17 mouse cellular contexts compared by ENCODE assay signal in the genomic region with DNA sequence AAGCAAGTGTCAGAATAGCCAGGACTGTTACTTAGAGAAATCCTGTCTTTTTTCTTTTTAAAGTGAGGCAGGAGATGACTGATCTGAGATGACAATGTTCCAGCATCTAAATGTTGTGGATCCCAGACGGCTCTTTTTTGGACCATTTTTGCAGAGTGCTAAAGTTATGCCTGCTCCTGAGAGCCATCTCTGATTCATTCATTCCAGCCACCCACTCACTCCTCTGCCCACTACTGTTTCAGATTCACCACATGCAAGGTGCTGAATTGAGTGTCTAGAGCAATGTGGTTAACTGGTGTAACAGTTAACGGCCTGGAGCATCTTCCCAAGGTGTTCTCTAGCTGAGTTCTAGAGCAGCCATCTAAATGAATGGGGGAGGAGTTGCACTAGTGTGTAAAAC. TPM values are rescaled to one million over a fixed set of nuclear protein-coding genes. Genes with fewer than 3 reads are reported as not detected.
DNase-seq lines count a peak whose midpoint lies in the region; TF ChIP-seq lines count a peak whose summit lies in the region.
"Had no signal": no experiment of that assay in that cellular context is flagged by ENCODE, and none has a peak within 500 bp of the region (broad histone marks: within the 10 kb centered on the region; RNA-seq: fewer than 3 reads in every experiment).

No protein-coding gene starts in this region.

- TF ChIP-seq EP300 in CH12.LX (IDR thresholded peaks at IDR 0.05; ENCODE audit: low read length): peak; percentile 78; the same call in 1 of the 2 replicates

- peaks cover 4 to 11% of the 10 kb centered on the region in 2 experiments; a peak in 3 of 4 replicates for H3K4me1 ChIP-seq in CH12.LX (ENCODE audit: control insufficient read depth in 1 of 2, insufficient read depth in 2 of 2)
- H3K4me1 ChIP-seq: limb, embryonic 13.5 days; midbrain, embryonic 15.5 days had no signal

- no peak overlapping the region for H3K4me3 ChIP-seq in CH12.LX (replicated peaks in 1 of 3; ENCODE audit: low read depth in 2 of 3, low read length in 2 of 3, poor library complexity in 1 of 3)
- H3K4me3 ChIP-seq: heart, embryonic 13.5 days; limb, embryonic 13.5 days; midbrain, embryonic 15.5 days had no signal

- TF ChIP-seq POLR2A in CH12.LX (IDR thresholded peaks at IDR 0.05; ENCODE audit: low read depth, low read length): no peak

- no peaks in the 10 kb centered on the region for H3K9me3 ChIP-seq in CH12.LX (replicated peaks; ENCODE audit: low read length)
- H3K9me3 ChIP-seq: heart, embryonic 13.5 days; limb, embryonic 13.5 days; midbrain, embryonic 15.5 days had no signal

- in situ Hi-C loops in CH12.LX (cut with MboI; ENCODE audit: low pct_ligation_motif_present, low pct_unique_long_range_greater_than_20kb, low sequenced_read_pairs): loop anchor here (25.0 kb wide), 1 partner anchor 173 kb away; a partner anchor contains a TSS

- dilution Hi-C loops in CH12.LX (cut with MboI; ENCODE audit: extremely low pct_ligation_motif_present, extremely low pct_unique_long_range_greater_than_20kb, low sequenced_read_pairs): no loop called here

- H3K27ac ChIP-seq in CH12.LX (ENCODE audit: insufficient read depth, low read depth): no peak overlapping the region
- H3K27ac ChIP-seq: heart, embryonic 13.5 days; limb, embryonic 13.5 days; macrophage; midbrain, embryonic 15.5 days had no signal

- no peaks in the 10 kb centered on the region for H3K27me3 ChIP-seq in CH12.LX (replicated peaks)
- H3K27me3 ChIP-seq: heart, embryonic 13.5 days; limb, embryonic 13.5 days; midbrain, embryonic 15.5 days; Patski had no signal

- intact Hi-C loops in left cerebral cortex, postnatal 14 days (cut with DNase I): loop anchor here (10.0 kb wide), 2 partner anchors 80 to 190 kb away; a partner anchor contains a TSS
- intact Hi-C loops in gastrocnemius, postnatal 36 days (cut with DNase I): no loop called here

- no peak for TF ChIP-seq CTCF in CH12.LX (conservative IDR thresholded peaks at IDR 0.05 in 1 of 2, IDR thresholded peaks at IDR 0.05 in 1 of 2; ENCODE audit: low read depth in 2 of 2, low read length in 2 of 2)

- H3K4me2 ChIP-seq in CH12.LX (ENCODE audit: insufficient read depth, low read depth, poor library complexity, severe bottlenecking): no peak overlapping the region
- H3K4me2 ChIP-seq: heart, embryonic 13.5 days; limb, embryonic 13.5 days; midbrain, embryonic 15.5 days had no signal

- H3K79me2 ChIP-seq in CH12.LX (replicated peaks; ENCODE audit: control insufficient read depth, extremely low read depth, insufficient read depth, poor library complexity, severe bottlenecking): no peaks in the 10 kb centered on the region

- TF ChIP-seq RAD21 in CH12.LX (IDR thresholded peaks at IDR 0.05; ENCODE audit: low read depth, low read length): no peak

- peaks cover 0 to 48% of the 10 kb centered on the region in 2 experiments for H3K36me3 ChIP-seq in CH12.LX (replicated peaks in 1 of 2; ENCODE audit: control insufficient read depth in 1 of 2, insufficient read depth in 1 of 2, low read length in 1 of 2)

- peak; percentile 83 for DNase-seq in 3T3-L1 (ENCODE audit: low read depth, low spot score)
- peak; percentile 49 for DNase-seq in CH12.LX (ENCODE audit: extremely low read depth)
- DNase-seq in induced T-regulatory cell, adult 2 months (ENCODE audit: low read depth): peak; percentile 72
- peak; percentile 71 to 78 for DNase-seq in left cerebral cortex, postnatal 14 days (ENCODE audit: low spot score in 2 of 2)
- DNase-seq in spleen, adult 18-20 months: no peak
- no peak for DNase-seq in heart, adult 18-20 months
- DNase-seq in gastrocnemius, postnatal 36 days: no peak
- DNase-seq: cerebellum, postnatal 10 days; gastrocnemius, postnatal 10 days; kidney, postnatal 14 days had no signal

- H3K9ac ChIP-seq in CH12.LX (ENCODE audit: insufficient read depth, low read depth): no peak overlapping the region
- H3K9ac ChIP-seq: heart, embryonic 13.5 days; limb, embryonic 13.5 days; midbrain, embryonic 15.5 days had no signal

TF ChIP-seq in CH12.LX, 34 proteins besides CTCF, POLR2A, EP300 and RAD21:
- TF ChIP-seq NRF1 (IDR thresholded peaks at IDR 0.05; ENCODE audit: low read depth, low read length): no peak
- no peak for TF ChIP-seq CHD1 (IDR thresholded peaks at IDR 0.05; ENCODE audit: low read depth, low read length)
- no peak for TF ChIP-seq PAX5 (IDR thresholded peaks at IDR 0.05; ENCODE audit: low read length)
- no peak for TF ChIP-seq SMC3 (IDR thresholded peaks at IDR 0.05; ENCODE audit: low read depth, low read length)
- no peak for TF ChIP-seq USF2 (conservative IDR thresholded peaks at IDR 0.05; ENCODE audit: low read depth, low read length)
- TF ChIP-seq BHLHE40 (IDR thresholded peaks at IDR 0.05; ENCODE audit: low read depth, low read length): peak; percentile 35; the same call in 1 of the 2 replicates
- no peak for TF ChIP-seq SIN3A (IDR thresholded peaks at IDR 0.05; ENCODE audit: low read length)
- TF ChIP-seq MAX (IDR thresholded peaks at IDR 0.05; ENCODE audit: low read length): no peak
- TF ChIP-seq MAFK (IDR thresholded peaks at IDR 0.05; ENCODE audit: insufficient replicate concordance, low read length): peak; percentile 65; the same call in 1 of the 2 replicates
- TF ChIP-seq ETS1 (conservative IDR thresholded peaks at IDR 0.05; ENCODE audit: low read depth, low read length): peak; percentile 28; the same call in 1 of the 2 replicates
- no peak for TF ChIP-seq UBTF (IDR thresholded peaks at IDR 0.05; ENCODE audit: low read depth, low read length)
- 0 out of 2 replicates have a peak, but pooled peaks have one; percentile 9 for TF ChIP-seq JUND (conservative IDR thresholded peaks at IDR 0.05; ENCODE audit: low read depth, low read length)
- TF ChIP-seq IRF4 (IDR thresholded peaks at IDR 0.05; ENCODE audit: low read depth, low read length): peak; percentile 31; the same call in 1 of the 2 replicates
TF ChIP-seq in CH12.LX: peak in this region for 5.

RNA-seq across cellular contexts. Expression of a gene that starts 31.4 kb away (rescaled TPM):
- total RNA-seq in CH12.LX (2012; rRNA removed) (0.08 TPM in 2 replicates), CH12.LX (2014; rRNA removed) (not detected in 2 replicates)
- not detected in 2 replicates for polyA plus RNA-seq in CH12.LX (2012; ENCODE audit: insufficient read length, low read depth)
- total RNA-seq in left cerebral cortex, postnatal 14 days (2021): 1 to 10 TPM; 1.6 to 2.6 TPM
- not detected for total RNA-seq in heart, adult 18-20 months (2021)
- total RNA-seq in gastrocnemius, postnatal 36 days (2021): under 1 TPM in 1 of 2 experiments, not detected in 1; 0.07 TPM
- total RNA-seq: adrenal gland, adult 18-20 months; hematopoietic stem cell, adult 5-6 weeks had no signal
- polyA plus RNA-seq: macrophage, Patski had no signal

Comparison
In these comparisons a context has a peak if more than half of its experiments do, and no peak if none do; other contexts are left out.
1. DNase-seq: peak in 3T3-L1 (single experiment), CH12.LX (single experiment), induced T-regulatory cell, adult 2 months (single experiment) and left cerebral cortex, postnatal 14 days (2 of 2); none in spleen, adult 18-20 months (0 of 2), heart, adult 18-20 months (0 of 2) and gastrocnemius, postnatal 36 days (0 of 2).